Mouse (Mus musculus) thymus, adult 18-20 months (tissue): ENCODE results near the gene Dnaic2.

ENCODE experiments used
- DNase-seq, 2 experiments: peaks; one replicate each; pipeline ENCODE4 v3.0.0; 2022; ENCODE audit warnings: mixed read lengths in 2 of 2

Dnaic2 gene

DNA sequence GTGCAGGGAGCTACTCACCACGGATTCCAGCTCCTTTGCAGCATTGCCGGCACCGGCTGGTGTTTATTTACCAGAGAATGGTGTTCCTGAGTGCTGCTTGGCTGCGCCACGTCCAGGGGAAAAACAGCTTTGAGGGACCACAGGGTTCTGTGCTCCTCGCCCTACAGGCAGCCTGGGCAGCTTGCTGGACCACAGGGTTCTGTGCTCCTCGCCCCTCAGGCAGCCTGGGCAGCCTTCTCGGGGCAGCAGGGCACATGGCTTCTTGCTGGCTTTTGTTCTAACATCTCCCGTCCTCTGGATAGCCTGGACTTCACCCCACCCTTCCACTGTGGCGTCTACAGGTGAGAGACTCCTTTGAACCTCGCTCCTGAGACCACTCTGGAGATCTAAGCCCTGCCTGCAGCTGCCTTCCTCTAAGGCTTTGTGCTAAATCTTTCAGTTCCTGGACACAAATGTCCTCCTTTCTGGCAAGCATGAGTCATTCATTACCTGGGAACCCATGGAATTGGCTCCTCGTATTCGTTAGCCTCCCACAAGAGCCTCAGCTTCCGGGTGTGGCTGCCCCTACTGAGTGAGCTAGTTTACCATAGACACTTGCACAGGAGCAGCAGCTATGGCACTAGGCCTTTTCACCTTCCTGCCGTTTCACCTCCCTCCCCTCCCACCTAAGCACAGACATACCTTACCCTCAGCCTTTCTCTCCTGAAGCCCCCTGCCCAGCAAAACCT lies 75.5 kb downstream of the Dnaic2 start:
- DNase-seq: no peak

- DNase-seq: no peak
Observed at GRCm38 (mm10) chr11:114803990-114804389, 76.8 kb downstream of the Dnaic2 start.

DNA sequence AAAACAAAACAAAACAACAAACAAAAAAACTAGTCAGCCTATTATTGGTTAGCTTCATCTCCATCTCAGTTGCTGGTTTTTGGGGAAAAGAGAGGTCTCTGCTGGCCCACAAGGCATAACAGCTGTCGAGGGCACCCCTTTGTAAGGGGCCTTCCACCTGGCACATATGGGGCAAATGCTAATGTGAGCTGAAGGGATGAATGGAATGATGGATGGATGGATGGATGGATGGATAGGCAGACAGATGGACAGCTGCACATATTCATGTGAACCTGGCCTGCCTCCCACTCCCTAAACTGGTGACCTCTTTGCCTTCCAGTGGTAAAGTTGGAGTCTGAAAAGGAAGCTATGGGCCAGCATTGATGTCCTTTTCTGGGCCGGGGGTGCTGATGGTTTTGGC lies 79.8 kb downstream of the Dnaic2 start:
- no peak for DNase-seq
